Mouse (Mus musculus) C2C12 (cell line): ENCODE data around the gene Mx1. TPM values are rescaled to one million over a fixed set of nuclear protein-coding genes. Genes with fewer than 3 reads are reported as not detected.

Experiments used
- H3K27me3 ChIP-seq: one replicate; pipeline ENCODE4 v1.6.1; 2011; ENCODE audit not compliant: control insufficient read depth, insufficient read depth, insufficient read length
- H3K36me3 ChIP-seq: one replicate; pipeline ENCODE4 v1.6.1; 2011; ENCODE audit not compliant: control insufficient read depth, insufficient read depth
- H3K4me3 ChIP-seq: one replicate; pipeline ENCODE4 v1.5.1; 2011; ENCODE audit warnings: mild to moderate bottlenecking, control low read depth; ENCODE audit not compliant: poor library complexity, insufficient read depth, severe bottlenecking
- H3K79me2 ChIP-seq: one replicate; pipeline ENCODE4 v1.6.1; 2011; ENCODE audit not compliant: control insufficient read depth, insufficient read depth
- H3K79me3 ChIP-seq: one replicate; pipeline ENCODE4 v1.6.1; 2011; ENCODE audit warnings: low read depth, control low read depth
- H3ac ChIP-seq: one replicate; pipeline ENCODE3; 2011; ENCODE audit warnings: low read depth; ENCODE audit not compliant: control insufficient read depth, insufficient read length
- CEBPB ChIP-seq: IDR thresholded peaks from one replicate; pipeline ENCODE4 v1.6.1; 2011; ENCODE audit warnings: low read depth, mild to moderate bottlenecking, control low read depth, moderate library complexity
- CTCF ChIP-seq: IDR thresholded peaks from one replicate; pipeline ENCODE4 v1.5.1; 2011; ENCODE audit not compliant: control insufficient read depth, insufficient read depth, insufficient read length
- FOSL1 ChIP-seq: IDR thresholded peaks from one replicate; pipeline ENCODE4 v1.8.0; 2011; ENCODE audit warnings: mild to moderate bottlenecking, low read length; ENCODE audit not compliant: poor library complexity, insufficient read depth, severe bottlenecking
- MAX ChIP-seq: IDR thresholded peaks from one replicate; pipeline ENCODE4 v1.6.1; 2011; ENCODE audit warnings: mild to moderate bottlenecking, control low read depth
- MYOD1 ChIP-seq: IDR thresholded peaks from one replicate; pipeline ENCODE4 v1.6.1; 2011; ENCODE audit warnings: low read depth; ENCODE audit not compliant: control insufficient read depth, insufficient read length
- MYOG ChIP-seq: IDR thresholded peaks from one replicate; pipeline ENCODE4 v1.6.1; 2011; ENCODE audit not compliant: control insufficient read depth, insufficient read length; ENCODE audit errors: extremely low read depth
- USF1 ChIP-seq: IDR thresholded peaks from one replicate; pipeline ENCODE4 v1.6.1; 2011; ENCODE audit warnings: low read depth, mild to moderate bottlenecking, control low read depth, moderate library complexity
- polyA plus RNA-seq: library from polyadenylated mRNA; unstranded; fragments of >200 nt; fragmentation: generic; extraction: Trizol; gene quantifications from one replicate; pipeline ENCODE4 v1.2.1, GENCODE M21; 2012; ENCODE audit warnings: missing spikeins

Mx1 gene
- polyA plus RNA-seq, 1 experiment, result 0.06 TPM

GRCm38 (mm10) chr16:97467472-97467871, 4.8 kb upstream of the Mx1 start:
- Histone ChIP-seq H3K4me3 (no peak overlapping the region), H3K79me3 (no peaks in the 10 kb centered on the region), H3ac (no peak overlapping the region), H3K36me3 (no peaks in the 10 kb centered on the region), H3K79me2 (no peaks in the 10 kb centered on the region), H3K27me3 (no peaks in the 10 kb centered on the region)
- TF ChIP-seq CEBPB (no peak), MYOD1 (no peak), MAX (no peak), FOSL1 (no peak), USF1 (no peak), MYOG (no peak), CTCF (no peak)

DNA sequence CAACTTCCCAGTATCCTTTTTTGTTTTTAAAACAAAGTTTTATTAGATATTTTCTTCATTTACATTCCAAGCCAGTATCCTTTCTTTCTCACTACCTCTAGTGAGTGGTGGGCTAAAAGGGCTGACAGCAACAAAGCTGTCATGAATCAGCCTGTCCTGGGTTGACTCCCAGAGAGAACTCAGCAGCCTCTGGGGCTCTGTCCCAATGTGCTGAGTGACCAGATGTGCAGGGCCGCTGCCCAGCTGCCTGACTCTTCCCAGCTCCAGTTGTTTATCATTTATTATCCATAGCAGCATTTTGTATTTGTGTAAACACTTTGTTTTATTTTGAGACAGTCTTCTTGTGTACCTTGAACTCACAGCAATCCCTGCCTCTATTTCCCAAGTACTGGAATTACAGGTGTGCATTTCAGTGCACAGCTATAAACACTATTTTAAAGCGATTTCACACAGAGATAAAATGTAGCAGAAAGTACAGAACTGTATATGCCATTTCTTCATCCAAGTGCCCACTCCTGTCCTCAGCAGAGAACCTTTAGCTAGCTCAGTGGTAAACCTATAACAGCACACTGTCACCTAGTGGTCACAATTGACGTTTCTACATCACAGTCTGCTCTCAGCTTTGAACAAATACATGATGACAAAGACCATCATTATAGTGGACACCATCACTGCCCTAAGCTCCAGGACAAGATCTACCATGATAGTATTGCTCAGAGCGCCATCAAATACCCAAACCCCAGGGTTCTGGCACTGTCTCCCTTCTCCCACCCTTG, 3.7 kb upstream of the Mx1 start:
- no peaks in the 10 kb centered on the region for H3K79me2 ChIP-seq
- TF ChIP-seq CTCF (no peak), FOSL1 (no peak), MYOG (no peak), USF1 (no peak), MAX (no peak), CEBPB (no peak), MYOD1 (no peak)
- no peaks in the 10 kb centered on the region for H3K27me3 ChIP-seq
- H3K4me3 ChIP-seq, result no peak overlapping the region
- no peaks in the 10 kb centered on the region for H3K79me3 ChIP-seq
- no peaks in the 10 kb centered on the region for H3K36me3 ChIP-seq
- H3ac ChIP-seq, result no peak overlapping the region

DNA sequence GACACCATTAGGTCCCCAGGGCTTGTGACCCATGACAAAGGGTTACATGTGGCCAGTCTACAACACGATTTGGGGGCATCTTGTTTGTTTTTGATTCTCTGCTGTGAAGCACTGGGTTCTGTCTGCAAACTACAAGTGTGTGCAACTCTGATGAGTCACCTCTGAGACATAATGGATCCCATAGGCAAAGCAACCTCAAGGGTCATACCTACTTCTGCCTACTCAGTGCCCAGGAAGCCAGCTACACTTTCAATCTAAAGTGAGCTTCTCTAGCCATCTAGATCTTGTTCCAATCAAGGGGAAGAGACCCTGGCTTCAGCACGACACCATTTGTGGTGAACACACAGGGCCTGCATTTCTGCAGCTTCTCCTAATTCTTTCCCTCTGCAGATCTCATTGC, 1.4 kb downstream of the Mx1 start:
- Histone ChIP-seq H3K79me3 (no peaks in the 10 kb centered on the region), H3K79me2 (no peaks in the 10 kb centered on the region), H3K36me3 (no peaks in the 10 kb centered on the region), H3K4me3 (no peak overlapping the region), H3ac (no peak overlapping the region), H3K27me3 (no peaks in the 10 kb centered on the region)
- TF ChIP-seq CEBPB (peak; percentile 50), USF1 (no peak)

DNA sequence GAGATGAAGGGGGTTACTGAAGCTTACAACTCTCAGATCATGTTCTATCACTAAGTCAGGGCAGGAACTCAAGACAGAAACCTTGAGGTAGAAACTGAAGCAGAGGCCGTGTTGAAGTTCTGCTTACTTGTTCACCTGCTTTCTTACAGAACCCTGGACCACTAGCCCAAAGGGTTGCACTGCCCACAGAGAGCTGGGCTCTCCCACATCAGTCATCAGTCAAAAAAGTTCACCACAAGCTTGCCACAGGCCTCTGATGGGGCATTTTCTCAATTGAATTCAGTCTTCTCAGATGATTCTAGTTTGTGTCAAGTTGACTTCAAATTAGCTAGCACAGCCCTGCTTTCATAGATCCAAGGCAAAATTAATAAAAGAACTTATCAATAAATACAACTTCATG, 2.9 kb downstream of the Mx1 start:
- Histone ChIP-seq H3K27me3 (no peaks in the 10 kb centered on the region), H3K79me3 (no peaks in the 10 kb centered on the region), H3K79me2 (no peaks in the 10 kb centered on the region), H3K36me3 (no peaks in the 10 kb centered on the region), H3K4me3 (no peak overlapping the region), H3ac (no peak overlapping the region)
- TF ChIP-seq USF1 (no peak), CTCF (no peak), FOSL1 (no peak), CEBPB (no peak), MYOD1 (no peak), MYOG (no peak), MAX (no peak)

- TF ChIP-seq CEBPB (no peak), MYOG (no peak), USF1 (no peak)
- H3K36me3 ChIP-seq, result no peaks in the 10 kb centered on the region
- no peaks in the 10 kb centered on the region for H3K79me2 ChIP-seq
- H3ac ChIP-seq, result no peak overlapping the region
- no peak overlapping the region for H3K4me3 ChIP-seq
- H3K79me3 ChIP-seq, result no peaks in the 10 kb centered on the region
- no peaks in the 10 kb centered on the region for H3K27me3 ChIP-seq
These were observed 15.3 kb downstream of the Mx1 start for GRCm38 (mm10) chr16:97447386-97447785.

- H3K4me3 ChIP-seq, result no peak overlapping the region
- no peak for TF ChIP-seq MYOD1
- H3K27me3 ChIP-seq, result no peaks in the 10 kb centered on the region
- H3ac ChIP-seq, result no peak overlapping the region
- no peaks in the 10 kb centered on the region for H3K79me2 ChIP-seq
- H3K79me3 ChIP-seq, result no peaks in the 10 kb centered on the region
- no peaks in the 10 kb centered on the region for H3K36me3 ChIP-seq
These were observed 18.9 kb downstream of the Mx1 start for GRCm38 (mm10) chr16:97443670-97444263.
